ENCODE assay signal across 8 mouse cellular contexts in the genomic region with DNA sequence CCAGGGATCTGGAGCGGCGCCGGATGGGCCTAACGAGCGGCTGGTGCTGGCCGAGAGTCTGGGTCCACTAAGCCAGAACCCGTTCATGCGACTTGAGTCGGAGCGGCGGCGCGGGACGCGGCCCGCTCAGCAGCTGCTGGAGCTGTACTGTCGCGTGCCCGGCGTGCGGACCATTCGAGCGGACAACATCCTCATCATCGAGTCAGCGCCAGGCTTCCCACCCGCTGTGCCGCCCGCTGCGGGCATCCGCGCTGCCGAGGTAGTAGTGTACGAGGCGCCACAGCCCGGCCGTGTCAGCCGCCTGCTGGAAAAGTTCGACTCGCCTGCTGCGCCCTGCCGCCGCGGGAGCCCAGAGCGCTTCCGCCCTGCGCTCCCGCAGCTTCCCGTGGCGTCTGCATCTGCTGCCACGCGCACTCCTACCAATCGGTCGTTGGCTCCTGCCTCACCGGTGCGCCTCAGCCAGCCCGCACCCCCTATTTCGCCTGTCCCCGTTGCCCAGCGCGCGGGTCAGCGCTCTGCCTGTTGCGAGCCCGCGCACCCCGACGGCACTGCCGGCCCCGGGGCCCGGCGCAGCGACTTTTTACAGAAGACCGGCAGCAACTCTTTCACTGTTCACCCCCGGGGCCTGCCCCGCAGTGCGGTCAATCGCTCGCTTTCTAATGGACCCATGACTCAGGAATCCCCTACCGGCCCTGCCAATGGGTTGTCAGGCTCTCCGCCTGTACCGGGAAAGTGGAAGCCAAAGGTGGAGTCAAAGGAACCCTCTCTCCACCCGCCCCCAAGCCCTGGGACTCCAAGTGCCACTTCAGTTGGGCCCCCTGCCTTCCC. TPM values are rescaled to one million over a fixed set of nuclear protein-coding genes. Genes with fewer than 3 reads are reported as not detected.
DNase-seq lines count a peak whose midpoint lies in the region; ATAC-seq and TF ChIP-seq lines count a peak whose summit lies in the region.

No protein-coding gene starts in this region.

- ATAC-seq in embryonic facial prominence, embryonic 15.5 days (ENCODE audit: insufficient number of reproducible peaks, low FRiP score, low TSS enrichment, low read depth): no peak
- ATAC-seq in inflammation-experienced regulatory T-cells, adult 6 months: peak; percentile 53

- H3K9ac ChIP-seq in heart, adult 2 months (ENCODE audit: low read depth, low read length): peak overlapping the region; percentile 79
- peak overlapping the region; percentile 58 for H3K9ac ChIP-seq in embryonic facial prominence, embryonic 15.5 days

- H3K4me1 ChIP-seq in heart, adult 2 months (ENCODE audit: control insufficient read depth, insufficient read depth, low read length): peaks cover 20% of the 10 kb centered on the region
- H3K4me1 ChIP-seq in embryonic facial prominence, embryonic 15.5 days: peaks cover 46% of the 10 kb centered on the region

- peak overlapping the region; percentile 63 for H3K27ac ChIP-seq in heart, adult 2 months
- H3K27ac ChIP-seq in embryonic facial prominence, embryonic 15.5 days (replicated peaks): no peak overlapping the region; the same call in 1 of the 2 replicates

- TF ChIP-seq CTCF in heart, adult 2 months (IDR thresholded peaks at IDR 0.05): 0 out of 2 replicates have a peak, but pooled peaks have one; percentile 4

- DNase-seq in heart, adult 2 months: peak in 1 of 2 experiments; percentile 54
- no peak for DNase-seq in heart, adult 8-10 months (ENCODE audit: low spot score)
- DNase-seq in T-cell, adult 2 months (ENCODE audit: low spot score): peak; percentile 72
- peak; percentile 45 for DNase-seq in lung, postnatal 10 days
- peak; percentile 30 to 33 for DNase-seq in spleen, postnatal 36 days (ENCODE audit: low spot score in 2 of 2)
- no peak for DNase-seq in urinary bladder, postnatal 25 days (ENCODE audit: low spot score)

- TF ChIP-seq EP300 in heart, adult 2 months (IDR thresholded peaks at IDR 0.05; ENCODE audit: insufficient read depth, low read depth, low read length): no peak

- H3K27me3 ChIP-seq in heart, adult 2 months (ENCODE audit: control insufficient read depth, insufficient read depth, low read length): no peaks in the 10 kb centered on the region
- H3K27me3 ChIP-seq in embryonic facial prominence, embryonic 15.5 days: peaks cover 17% of the 10 kb centered on the region

- peak overlapping the region; percentile 99 for H3K4me2 ChIP-seq in embryonic facial prominence, embryonic 15.5 days (replicated peaks)

- no peaks in the 10 kb centered on the region for H3K36me3 ChIP-seq in heart, adult 2 months (ENCODE audit: control insufficient read depth, insufficient read depth, low read length)
- peaks cover under 1% of the 10 kb centered on the region; the same call in 1 of the 2 replicates for H3K36me3 ChIP-seq in embryonic facial prominence, embryonic 15.5 days

- no peaks in the 10 kb centered on the region for H3K79me2 ChIP-seq in heart, adult 2 months (replicated peaks; ENCODE audit: control insufficient read depth, insufficient read depth, low read length)

- no peaks in the 10 kb centered on the region for H3K9me3 ChIP-seq in embryonic facial prominence, embryonic 15.5 days (replicated peaks)

- intact Hi-C loops in heart, adult 2 months (cut with DNase I): no loop called here

- under 1% methylated on average over 82 of the region's 82 CpGs for WGBS in heart, adult 2 months
- WGBS in embryonic facial prominence, embryonic 15.5 days: under 1% methylated on average over 82 of the region's 82 CpGs

- no peak for TF ChIP-seq POLR2A in heart, adult 2 months (IDR thresholded peaks at IDR 0.05; ENCODE audit: insufficient read depth, low read depth, low read length)

- H3K4me3 ChIP-seq in heart, adult 2 months: peak overlapping the region; percentile 96
- peak overlapping the region; percentile 73 for H3K4me3 ChIP-seq in embryonic facial prominence, embryonic 15.5 days (replicated peaks)

RNA-seq across cellular contexts. Expression of a gene that starts 0.6 kb away (rescaled TPM):
- total RNA-seq in heart, adult 2 months (2021): 1 to 10 TPM; 5.9 to 6.7 TPM
- 7.5 and 9.9 TPM in 2 replicates for polyA plus RNA-seq in heart, adult 2 months (2012; rRNA removed)
- 1 to 10 TPM; 4.0 to 8.6 (median 6.7) TPM for total RNA-seq in heart, adult 8-10 months (2022)
- polyA plus RNA-seq in embryonic facial prominence, embryonic 15.5 days (2015; fragmentation: Nextera tagmentation; extraction: Ambion mirVana): 10.2 TPM in 2 replicates
- 1 to 10 TPM; 3.4 to 4.7 (median 3.9) TPM for polyA plus RNA-seq in inflammation-experienced regulatory T-cells, adult 6 months (2017; shearing (Covaris generic))

RNA-seq across cellular contexts. Expression of a gene that starts 7.8 kb away (rescaled TPM):
- 10 to 100 TPM; 13.1 to 14.1 TPM for total RNA-seq in heart, adult 2 months (2021)
- 18.2 and 22.2 TPM in 2 replicates for polyA plus RNA-seq in heart, adult 2 months (2012; rRNA removed)
- total RNA-seq in heart, adult 8-10 months (2022): 10 to 100 TPM; 11.4 to 16.1 (median 13.6) TPM
- 23.8 and 25.6 TPM in 2 replicates for polyA plus RNA-seq in embryonic facial prominence, embryonic 15.5 days (2015; fragmentation: Nextera tagmentation; extraction: Ambion mirVana)
- polyA plus RNA-seq in inflammation-experienced regulatory T-cells, adult 6 months (2017; shearing (Covaris generic)): 10 to 100 TPM in 1 of 3 experiments, 1 to 10 TPM in 2; 8.3 to 13.7 (median 8.7) TPM

RNA-seq across cellular contexts. Expression of a gene that starts 9.2 kb away (rescaled TPM):
- 10 to 100 TPM; 39.7 to 41.5 TPM for total RNA-seq in heart, adult 2 months (2021)
- polyA plus RNA-seq in heart, adult 2 months (2012; rRNA removed): 33.1 and 36.3 TPM in 2 replicates
- total RNA-seq in heart, adult 8-10 months (2022): 10 to 100 TPM; 39.5 to 47.1 (median 40.1) TPM
- polyA plus RNA-seq in embryonic facial prominence, embryonic 15.5 days (2015; fragmentation: Nextera tagmentation; extraction: Ambion mirVana): 258 and 263 TPM in 2 replicates
- polyA plus RNA-seq in inflammation-experienced regulatory T-cells, adult 6 months (2017; shearing (Covaris generic)): 100 to 1,000 TPM; 111 to 156 (median 121) TPM

RNA-seq across cellular contexts. Expression of a gene that starts 9.3 kb away (rescaled TPM):
- total RNA-seq in heart, adult 2 months (2021): 10 to 100 TPM; 36.0 to 36.3 TPM
- polyA plus RNA-seq in heart, adult 2 months (2012; rRNA removed): 57.2 and 68.2 TPM in 2 replicates
- total RNA-seq in heart, adult 8-10 months (2022): 10 to 100 TPM; 36.8 to 39.8 (median 37.6) TPM
- 134 and 136 TPM in 2 replicates for polyA plus RNA-seq in embryonic facial prominence, embryonic 15.5 days (2015; fragmentation: Nextera tagmentation; extraction: Ambion mirVana)
- polyA plus RNA-seq in inflammation-experienced regulatory T-cells, adult 6 months (2017; shearing (Covaris generic)): 10 to 100 TPM; 29.3 to 44.6 (median 39.2) TPM

RNA-seq across cellular contexts. Expression of a gene that starts 16.3 kb away (rescaled TPM):
- total RNA-seq in heart, adult 2 months (2021): 1 to 10 TPM in 1 of 2 experiments, under 1 TPM in 1; 0.68 to 1.8 TPM
- 4.7 and 6.1 TPM in 2 replicates for polyA plus RNA-seq in heart, adult 2 months (2012; rRNA removed)
- total RNA-seq in heart, adult 8-10 months (2022): 1 to 10 TPM; 1.8 to 2.4 (median 2.1) TPM
- polyA plus RNA-seq in embryonic facial prominence, embryonic 15.5 days (2015; fragmentation: Nextera tagmentation; extraction: Ambion mirVana): 8.2 and 9.4 TPM in 2 replicates
- polyA plus RNA-seq in inflammation-experienced regulatory T-cells, adult 6 months (2017; shearing (Covaris generic)): 1 to 10 TPM; 2.3 to 9.2 (median 4.0) TPM

Comparison
In these comparisons a context has a peak if more than half of its experiments do, and no peak if none do; other contexts are left out.
1. DNase-seq: peak in T-cell, adult 2 months (single experiment), lung, postnatal 10 days (single experiment) and spleen, postnatal 36 days (2 of 2); none in heart, adult 8-10 months (single experiment) and urinary bladder, postnatal 25 days (single experiment).